Mouse (Mus musculus): ENCODE measurements around the gene Snai3. TPM values are rescaled to one million over a fixed set of nuclear protein-coding genes. Genes with fewer than 3 reads are reported as not detected.

Gene Snai3
- polyA plus RNA-seq, 1 experiment from 2014 or later, result 0.16 TPM

Small RNAs within 50 kb of the gene (microRNA-seq; reads per million reads assigned to microRNA genes)
- not detected for gene Gm24366

Other genes starting within 250 kb of the Snai3 start
- gene Zfpm1, start 178.6 kb downstream of the Snai3 start, polyA plus RNA-seq (2016; fragmentation: Nextera tagmentation; extraction: Ambion mirVana), result 1.2 and 1.4 TPM in 2 replicates
- not detected in 2 replicates for gene Trhr2, start 100.0 kb downstream of the Snai3 start, polyA plus RNA-seq (2016; fragmentation: Nextera tagmentation; extraction: Ambion mirVana)
- 76.7 and 76.9 TPM in 2 replicates for gene Zc3h18, start 84.1 kb downstream of the Snai3 start, polyA plus RNA-seq (2016; fragmentation: Nextera tagmentation; extraction: Ambion mirVana)
- gene Il17c, start 38.7 kb downstream of the Snai3 start, polyA plus RNA-seq (2016; fragmentation: Nextera tagmentation; extraction: Ambion mirVana), result not detected in 2 replicates
- 101 and 104 TPM in 2 replicates for gene Cyba, start 27.8 kb downstream of the Snai3 start, polyA plus RNA-seq (2016; fragmentation: Nextera tagmentation; extraction: Ambion mirVana)
- 40.5 and 48.7 TPM in 2 replicates for gene Mvd, start 17.3 kb downstream of the Snai3 start, polyA plus RNA-seq (2016; fragmentation: Nextera tagmentation; extraction: Ambion mirVana)
- 45.8 and 46.4 TPM in 2 replicates for gene Rnf166, start 15.3 kb upstream of the Snai3 start, polyA plus RNA-seq (2016; fragmentation: Nextera tagmentation; extraction: Ambion mirVana)
- 79.5 and 80.5 TPM in 2 replicates for gene Ctu2, start 15.4 kb upstream of the Snai3 start, polyA plus RNA-seq (2016; fragmentation: Nextera tagmentation; extraction: Ambion mirVana)
- 11.9 and 13.9 TPM in 2 replicates for gene Piezo1, start 90.6 kb upstream of the Snai3 start, polyA plus RNA-seq (2016; fragmentation: Nextera tagmentation; extraction: Ambion mirVana)
- 52.3 and 52.7 TPM in 2 replicates for gene Cdt1, start 107.3 kb upstream of the Snai3 start, polyA plus RNA-seq (2016; fragmentation: Nextera tagmentation; extraction: Ambion mirVana)
- 299 and 305 TPM in 2 replicates for gene Aprt, start 116.2 kb upstream of the Snai3 start, polyA plus RNA-seq (2016; fragmentation: Nextera tagmentation; extraction: Ambion mirVana)
- gene Galns, start 150.7 kb upstream of the Snai3 start, polyA plus RNA-seq (2016; fragmentation: Nextera tagmentation; extraction: Ambion mirVana), result 5.9 and 8.4 TPM in 2 replicates
- gene Trappc2l, start 150.9 kb upstream of the Snai3 start, polyA plus RNA-seq (2016; fragmentation: Nextera tagmentation; extraction: Ambion mirVana), result 39.0 and 48.0 TPM in 2 replicates
- not detected in 2 replicates for gene Pabpn1l, start 162.0 kb upstream of the Snai3 start, polyA plus RNA-seq (2016; fragmentation: Nextera tagmentation; extraction: Ambion mirVana)
- 2.8 and 3.3 TPM in 2 replicates for gene Cbfa2t3, start 238.4 kb upstream of the Snai3 start, polyA plus RNA-seq (2016; fragmentation: Nextera tagmentation; extraction: Ambion mirVana)